Mouse (Mus musculus) hindbrain, embryonic 16.5 days (tissue): ENCODE measurements around the gene Dnm2. TPM values are rescaled to one million over a fixed set of nuclear protein-coding genes. Genes with fewer than 3 reads are reported as not detected.

ENCODE experiments used
- ATAC-seq: fragments of 200-750 bp; cut with Nextera tagmentation; 2 replicates; pipeline ENCODE4 v1.8.0; 2017; ENCODE audit warnings: moderate TSS enrichment, moderate library complexity
- H3K27ac ChIP-seq: fragments of 300-500 bp; sonication (generic); 2 replicates; pipeline ENCODE4 v1.5.1; 2014; ENCODE audit warnings: low read depth, mild to moderate bottlenecking, control low read depth, low read length, moderate library complexity
- H3K27me3 ChIP-seq: fragments of 300-500 bp; sonication (generic); replicated peaks from 2 replicates; pipeline ENCODE4 v1.6.1; 2014; ENCODE audit warnings: low read length; ENCODE audit not compliant: control insufficient read depth, insufficient read depth
- H3K36me3 ChIP-seq: fragments of 300-500 bp; sonication (generic); 2 replicates; pipeline ENCODE4 v1.6.1; 2014; ENCODE audit warnings: mild to moderate bottlenecking, low read length, moderate library complexity, mixed read lengths; ENCODE audit not compliant: control insufficient read depth, insufficient read depth
- H3K4me1 ChIP-seq: fragments of 300-500 bp; sonication (generic); 2 replicates; pipeline ENCODE4 v1.6.1; 2014; ENCODE audit warnings: low read depth, low read length; ENCODE audit not compliant: control insufficient read depth, insufficient read depth
- H3K4me2 ChIP-seq: fragments of 300-500 bp; sonication (generic); 2 replicates; pipeline ENCODE4 v1.6.1; 2014; ENCODE audit warnings: mild to moderate bottlenecking, low read length, control low read depth, moderate library complexity
- H3K4me3 ChIP-seq: fragments of 300-500 bp; sonication (generic); 2 replicates; pipeline ENCODE4 v1.5.1; 2014; ENCODE audit warnings: mild to moderate bottlenecking, low read length, control low read depth, moderate library complexity
- H3K9ac ChIP-seq: fragments of 300-500 bp; sonication (generic); 2 replicates; pipeline ENCODE4 v1.6.1; 2014; ENCODE audit warnings: low read depth, mild to moderate bottlenecking, control low read depth, low read length, moderate library complexity
- H3K9me3 ChIP-seq: fragments of 300-500 bp; sonication (generic); 2 replicates; pipeline ENCODE4 v1.6.1; 2014; ENCODE audit warnings: mild to moderate bottlenecking, low read length, moderate library complexity; ENCODE audit not compliant: control insufficient read depth
- WGBS: fragments of 180-500 bp; shearing (Covaris S2); extraction: QIAGEN DNeasy Blood & Tissue Kit; methylation state at CpG from one replicate; pipeline ENCODE4 v1.1.7; 2014; 5-methylcytosine and 5-hydroxymethylcytosine counted together
- polyA plus RNA-seq: library from polyadenylated mRNA; unstranded; fragments of >200 nt; fragmentation: Nextera tagmentation; extraction: Ambion mirVana; gene quantifications from 2 replicates; pipeline ENCODE4 v1.2.1, GENCODE M21; 2015

Dnm2 gene
- polyA plus RNA-seq, 1 experiment from 2014 or later, result 61.9 TPM

DNA sequence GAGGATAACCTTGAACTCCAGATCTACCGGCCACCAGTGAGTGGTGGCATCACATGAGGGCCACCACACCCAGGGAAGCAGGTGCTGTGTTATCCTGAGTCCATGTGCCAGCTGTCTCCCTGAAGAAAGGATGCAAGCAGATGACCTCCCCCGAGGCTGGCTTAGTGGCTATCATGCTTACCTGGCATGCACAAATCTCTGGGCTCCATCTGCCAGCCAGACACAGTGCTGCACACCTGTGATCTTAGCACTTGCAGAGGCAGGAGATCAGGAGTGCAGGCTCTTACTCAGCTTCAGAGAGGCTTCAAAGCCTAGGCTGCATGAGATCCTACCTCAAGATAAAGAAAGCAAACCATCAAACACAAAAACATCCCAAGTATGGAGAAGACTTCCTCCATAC, 25.0 kb downstream of the Dnm2 start:
- no peaks in the 10 kb centered on the region for H3K27me3 ChIP-seq
- ATAC-seq, result no peak
- H3K4me3 ChIP-seq, result no peak overlapping the region
- H3K4me2 ChIP-seq, result no peak overlapping the region
- no peak overlapping the region for H3K9ac ChIP-seq
- WGBS, result 81% methylated on average over 2 of the region's 2 CpGs
- no peaks in the 10 kb centered on the region for H3K36me3 ChIP-seq
- no peaks in the 10 kb centered on the region for H3K9me3 ChIP-seq
- H3K4me1 ChIP-seq, result peaks cover 2% of the 10 kb centered on the region; the same call in 1 of the 2 replicates
- no peak overlapping the region for H3K27ac ChIP-seq

DNA sequence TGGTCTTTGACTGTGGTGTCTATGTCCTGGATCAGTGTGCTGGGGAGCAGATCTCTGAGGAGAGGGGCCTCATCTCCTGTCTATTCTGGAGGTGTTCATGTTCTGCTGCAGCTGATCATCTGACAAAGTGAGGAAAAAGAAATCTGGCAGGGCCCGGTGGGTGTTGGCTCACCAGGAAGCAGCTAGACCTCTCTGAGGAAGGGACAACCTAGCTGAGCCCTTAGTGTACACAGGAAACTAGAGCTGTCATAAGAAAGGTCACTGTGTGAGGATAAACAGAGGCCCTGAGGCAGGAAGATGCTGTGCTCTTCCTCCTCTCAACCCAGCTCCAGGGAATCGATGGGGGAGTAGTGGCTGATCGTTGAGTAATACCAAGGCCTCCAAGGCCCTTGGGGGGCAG, 25.6 kb downstream of the Dnm2 start:
- no peak for ATAC-seq

DNA sequence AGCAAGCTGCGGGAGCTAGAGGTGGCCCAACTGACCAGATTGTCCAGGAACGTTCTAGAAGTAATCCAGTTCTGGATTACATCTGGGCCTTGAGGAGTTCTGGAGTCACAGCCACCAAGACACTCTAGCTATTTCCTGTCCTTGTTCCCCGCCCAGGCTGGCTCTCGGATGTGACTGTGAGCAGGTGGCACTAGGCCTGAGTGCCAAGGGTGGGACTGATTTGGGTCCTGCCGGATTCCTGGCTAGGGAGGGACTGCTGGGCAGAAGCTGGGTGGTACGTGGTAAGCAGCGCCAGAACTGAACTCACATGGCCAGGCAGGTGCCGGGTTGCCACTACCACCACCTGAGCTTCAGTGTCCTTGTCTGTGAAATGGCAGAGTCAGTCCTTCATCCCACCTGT, 26.7 kb downstream of the Dnm2 start:
- Histone ChIP-seq H3K4me3 (no peak overlapping the region), H3K4me2 (no peak overlapping the region), H3K4me1 (peaks cover 2% of the 10 kb centered on the region; the same call in 1 of the 2 replicates), H3K27me3 (no peaks in the 10 kb centered on the region), H3K27ac (no peak overlapping the region), H3K9ac (no peak overlapping the region), H3K9me3 (no peaks in the 10 kb centered on the region), H3K36me3 (no peaks in the 10 kb centered on the region)
- no peak for ATAC-seq
- 87% methylated on average over 8 of the region's 8 CpGs for WGBS

More for the DNA sequence above, 25.6 kb downstream of the Dnm2 start:
- Histone ChIP-seq H3K27me3 (no peaks in the 10 kb centered on the region), H3K9me3 (no peaks in the 10 kb centered on the region), H3K4me2 (no peak overlapping the region), H3K4me3 (no peak overlapping the region), H3K4me1 (peaks cover 2% of the 10 kb centered on the region; the same call in 1 of the 2 replicates), H3K36me3 (no peaks in the 10 kb centered on the region), H3K27ac (no peak overlapping the region), H3K9ac (no peak overlapping the region)
- WGBS, result 92% methylated on average over 3 of the region's 3 CpGs

DNA sequence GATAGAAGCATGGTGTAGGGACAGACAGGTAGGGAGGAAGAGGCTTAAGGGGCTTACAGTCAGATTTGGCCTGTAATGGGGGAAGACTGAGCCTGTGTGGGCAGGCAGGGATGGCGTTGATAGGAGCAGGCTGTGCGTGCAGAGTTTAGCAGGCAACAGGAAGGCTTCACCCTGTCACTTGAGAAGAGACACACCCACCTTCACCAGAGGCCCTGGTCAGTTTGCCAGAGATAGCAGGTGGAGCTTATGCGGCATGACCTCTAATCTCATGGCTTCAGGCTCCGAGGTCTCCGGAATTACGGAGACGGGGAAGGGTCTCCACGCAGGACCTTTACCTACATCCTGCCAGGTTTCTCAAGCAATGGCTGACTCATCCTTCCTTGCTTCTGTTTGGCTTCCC, 27.2 kb downstream of the Dnm2 start:
- Histone ChIP-seq H3K27ac (no peak overlapping the region), H3K4me2 (no peak overlapping the region), H3K27me3 (no peaks in the 10 kb centered on the region), H3K9ac (no peak overlapping the region), H3K9me3 (no peaks in the 10 kb centered on the region), H3K36me3 (no peaks in the 10 kb centered on the region), H3K4me3 (no peak overlapping the region), H3K4me1 (peaks cover 2% of the 10 kb centered on the region; the same call in 1 of the 2 replicates)
- ATAC-seq, result no peak
- 88% methylated on average over 8 of the region's 8 CpGs for WGBS

DNA sequence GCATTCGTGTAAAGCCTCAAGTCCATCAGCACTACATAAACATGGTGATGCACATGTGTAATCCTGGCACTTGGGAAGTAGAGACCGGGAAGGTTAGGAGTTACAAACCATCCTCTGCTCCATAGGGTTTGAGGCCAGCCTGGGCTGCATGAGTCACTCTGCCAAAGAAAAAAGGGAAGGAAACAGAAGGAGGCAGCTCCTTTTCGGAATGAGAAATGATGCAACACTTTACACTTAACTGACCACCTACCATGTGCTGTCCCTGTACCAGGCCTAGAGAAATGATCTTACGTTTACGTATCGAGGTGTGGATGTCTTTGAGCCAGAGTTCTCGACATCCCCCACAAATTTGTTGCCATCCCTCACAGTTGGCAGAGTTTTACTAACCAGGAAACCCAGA, 28.3 kb downstream of the Dnm2 start:
- no peak for ATAC-seq
- WGBS, result 92% methylated on average over 7 of the region's 7 CpGs
- Histone ChIP-seq H3K9me3 (no peaks in the 10 kb centered on the region), H3K27ac (no peak overlapping the region), H3K4me1 (peaks cover 2% of the 10 kb centered on the region; the same call in 1 of the 2 replicates), H3K4me2 (no peak overlapping the region), H3K4me3 (no peak overlapping the region), H3K27me3 (no peaks in the 10 kb centered on the region), H3K9ac (no peak overlapping the region), H3K36me3 (no peaks in the 10 kb centered on the region)

DNA sequence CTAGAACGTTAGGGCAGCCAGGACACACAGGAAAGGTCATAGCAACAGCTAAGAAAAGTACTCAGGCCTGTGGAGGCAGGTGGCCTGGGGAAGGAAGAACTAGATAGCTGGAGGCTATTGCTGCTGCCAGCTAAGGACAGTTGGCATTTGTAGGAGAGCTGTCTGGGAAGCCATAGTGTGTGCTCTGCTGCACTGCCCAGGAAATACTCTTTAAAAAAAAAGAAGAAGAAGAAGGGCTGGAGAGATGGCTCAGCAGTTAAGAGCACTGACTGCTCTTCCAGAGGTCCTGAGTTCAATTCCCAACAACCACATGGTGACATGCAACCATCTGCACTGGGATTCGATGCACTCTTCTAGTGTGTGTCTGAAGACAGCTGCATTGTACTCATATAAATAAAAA, 28.8 kb downstream of the Dnm2 start:
- WGBS, result 77% methylated on average over 2 of the region's 2 CpGs
- H3K36me3 ChIP-seq, result no peaks in the 10 kb centered on the region
- no peak overlapping the region for H3K27ac ChIP-seq
- no peaks in the 10 kb centered on the region for H3K9me3 ChIP-seq
- H3K4me1 ChIP-seq, result peaks cover 2% of the 10 kb centered on the region; the same call in 1 of the 2 replicates
- no peak overlapping the region for H3K4me2 ChIP-seq
- no peak overlapping the region for H3K9ac ChIP-seq
- no peak for ATAC-seq
- no peaks in the 10 kb centered on the region for H3K27me3 ChIP-seq
- H3K4me3 ChIP-seq, result no peak overlapping the region

DNA sequence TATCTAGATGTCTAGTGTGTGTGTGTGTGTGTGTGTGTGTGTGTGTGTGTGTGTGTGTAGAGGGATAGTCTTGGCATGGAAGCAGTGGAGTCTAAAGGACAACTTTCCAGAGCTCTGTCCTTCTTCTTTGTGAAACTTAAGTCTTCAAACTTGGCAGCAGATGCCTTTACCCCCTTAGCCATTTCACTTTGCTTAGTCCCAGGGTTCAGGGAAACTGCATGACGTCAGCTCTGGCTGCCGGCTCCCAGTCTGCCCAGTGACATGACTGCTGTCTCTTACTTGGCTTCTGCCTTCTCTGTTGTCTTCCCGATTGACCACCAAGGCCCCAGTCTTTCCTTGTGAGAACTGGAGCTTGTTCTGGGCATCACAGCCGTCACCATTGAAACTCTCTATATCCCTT, 29.8 kb downstream of the Dnm2 start:
- Histone ChIP-seq H3K4me3 (no peak overlapping the region), H3K9ac (no peak overlapping the region), H3K36me3 (no peaks in the 10 kb centered on the region), H3K27me3 (no peaks in the 10 kb centered on the region), H3K4me2 (no peak overlapping the region), H3K4me1 (peaks cover 2% of the 10 kb centered on the region; the same call in 1 of the 2 replicates), H3K27ac (no peak overlapping the region), H3K9me3 (no peaks in the 10 kb centered on the region)
- 79% methylated on average over 4 of the region's 4 CpGs for WGBS
- no peak for ATAC-seq

DNA sequence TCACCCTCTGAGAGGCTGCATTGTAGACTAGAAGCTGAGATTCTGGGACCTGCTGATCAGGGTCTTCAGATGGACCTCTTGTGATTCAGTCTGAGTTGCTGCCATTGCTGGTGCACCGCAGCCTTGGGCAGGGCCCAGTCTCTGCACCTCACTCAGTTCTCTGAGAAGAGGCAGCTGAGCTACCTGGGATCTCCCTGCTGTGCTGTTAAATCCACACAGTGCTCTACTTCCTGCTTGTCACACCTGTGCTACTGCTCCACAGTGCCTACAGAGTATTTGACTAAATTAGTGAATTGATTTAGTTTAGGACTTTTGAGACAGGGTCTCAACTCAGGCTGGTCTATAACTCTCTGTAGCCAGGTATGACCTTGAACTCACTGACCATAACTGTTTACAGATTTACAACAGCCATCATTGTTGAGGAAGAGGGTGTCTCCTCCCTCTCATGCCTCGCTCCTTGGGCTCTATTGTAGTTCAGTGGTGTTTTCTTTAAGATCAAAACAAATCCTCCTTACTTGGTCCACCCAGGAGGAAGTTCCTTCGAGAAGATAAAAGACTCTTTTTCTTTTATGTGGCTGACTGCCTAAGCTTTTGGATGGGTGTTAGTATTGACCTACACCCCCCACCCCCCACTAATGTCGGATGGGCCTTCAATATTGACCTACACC, 30.5 kb downstream of the Dnm2 start:
- no peak overlapping the region for H3K4me3 ChIP-seq
- 67% methylated on average over 4 of the region's 4 CpGs for WGBS
- H3K4me1 ChIP-seq, result peaks cover 2% of the 10 kb centered on the region; the same call in 1 of the 2 replicates
- no peaks in the 10 kb centered on the region for H3K27me3 ChIP-seq
- H3K9ac ChIP-seq, result no peak overlapping the region
- no peaks in the 10 kb centered on the region for H3K36me3 ChIP-seq
- no peak overlapping the region for H3K4me2 ChIP-seq
- H3K9me3 ChIP-seq, result no peaks in the 10 kb centered on the region
- no peak for ATAC-seq
- H3K27ac ChIP-seq, result no peak overlapping the region

DNA sequence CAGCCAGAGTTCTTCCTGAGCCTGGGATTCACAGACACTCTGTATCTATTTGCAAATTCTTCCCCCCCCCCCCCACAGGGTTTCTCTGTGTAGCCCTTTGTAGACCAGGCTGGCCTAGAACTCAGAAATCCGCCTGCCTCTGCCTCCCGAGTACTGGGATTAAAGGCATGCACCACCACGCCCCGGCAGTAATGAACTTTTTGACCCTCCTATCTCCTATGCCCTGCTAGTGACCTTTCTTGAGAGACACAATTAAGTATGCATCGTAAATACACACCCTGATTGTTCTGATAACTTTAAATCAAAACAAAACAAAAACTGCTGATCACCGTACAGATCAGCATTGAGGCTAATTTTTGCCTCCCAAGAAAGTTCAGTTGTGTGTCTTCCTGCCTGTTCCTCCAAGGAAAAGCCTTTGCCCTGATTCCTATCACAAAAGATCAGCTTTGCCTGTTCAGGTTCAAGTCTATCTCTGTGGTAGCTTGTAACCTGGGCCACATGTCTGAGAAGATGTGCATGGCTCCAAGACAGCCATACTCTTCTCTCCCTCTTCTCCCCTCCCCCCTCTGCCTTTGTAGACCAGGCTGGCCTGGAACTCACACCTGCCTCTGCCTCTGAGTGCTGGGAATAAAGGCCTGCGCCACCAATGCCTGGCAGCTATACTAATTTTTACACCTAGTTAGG, 31.7 kb downstream of the Dnm2 start:
- no peaks in the 10 kb centered on the region for H3K36me3 ChIP-seq
- ATAC-seq, result no peak
- WGBS, result 93% methylated on average over 7 of the region's 7 CpGs
- no peaks in the 10 kb centered on the region for H3K27me3 ChIP-seq
- no peak overlapping the region for H3K4me2 ChIP-seq
- H3K9ac ChIP-seq, result no peak overlapping the region
- H3K27ac ChIP-seq, result no peak overlapping the region
- no peaks in the 10 kb centered on the region for H3K9me3 ChIP-seq
- H3K4me3 ChIP-seq, result no peak overlapping the region
- H3K4me1 ChIP-seq, result peaks cover 2% of the 10 kb centered on the region; the same call in 1 of the 2 replicates
